Mouse (Mus musculus): ENCODE results near the gene Foxp2.

The Foxp2 gene

DNA sequence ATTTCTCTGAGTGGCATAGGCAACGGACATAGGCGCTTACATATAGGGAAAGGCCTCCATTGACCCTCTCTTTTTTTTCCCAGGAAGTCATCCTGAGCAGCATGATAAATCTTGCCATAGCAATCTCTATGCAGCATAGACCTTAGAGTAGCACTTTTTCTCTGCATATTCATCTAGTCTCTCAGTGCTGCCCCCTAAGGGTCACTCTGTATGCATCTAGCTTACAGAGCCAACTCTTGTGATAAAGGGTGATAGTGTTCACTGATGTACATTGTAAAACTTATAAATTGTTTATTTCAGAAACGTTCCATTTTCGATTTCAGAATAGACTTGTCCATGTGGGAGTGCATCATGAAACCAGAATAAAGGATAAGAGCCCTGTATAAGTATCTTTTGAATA is 454.7 kb downstream of the Foxp2 start:
- DNase-seq (ENCODE audit: extremely low read depth, low read depth, low spot score): no peak

DNA sequence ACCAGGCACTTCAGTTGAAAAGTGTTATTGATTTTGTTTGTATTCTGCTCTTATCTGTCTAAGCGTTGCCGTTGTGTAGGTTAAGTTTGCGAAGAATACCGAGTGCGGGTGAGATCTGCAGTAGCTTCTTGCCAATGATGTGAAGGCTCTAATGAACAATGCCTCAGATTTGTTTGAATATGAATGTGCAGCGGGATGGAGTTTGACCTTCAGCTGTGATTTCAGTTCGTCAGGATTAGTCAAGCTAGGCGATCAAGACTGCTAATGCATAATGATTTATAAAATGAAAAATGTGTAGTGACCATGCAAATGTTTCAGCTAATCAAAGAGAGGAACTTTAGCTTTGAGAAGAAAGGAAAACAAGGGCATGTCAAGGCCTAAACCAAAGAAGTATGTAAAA is 469.1 kb downstream of the Foxp2 start:
- DNase-seq (ENCODE audit: extremely low read depth, low read depth, low spot score): no peak

DNA sequence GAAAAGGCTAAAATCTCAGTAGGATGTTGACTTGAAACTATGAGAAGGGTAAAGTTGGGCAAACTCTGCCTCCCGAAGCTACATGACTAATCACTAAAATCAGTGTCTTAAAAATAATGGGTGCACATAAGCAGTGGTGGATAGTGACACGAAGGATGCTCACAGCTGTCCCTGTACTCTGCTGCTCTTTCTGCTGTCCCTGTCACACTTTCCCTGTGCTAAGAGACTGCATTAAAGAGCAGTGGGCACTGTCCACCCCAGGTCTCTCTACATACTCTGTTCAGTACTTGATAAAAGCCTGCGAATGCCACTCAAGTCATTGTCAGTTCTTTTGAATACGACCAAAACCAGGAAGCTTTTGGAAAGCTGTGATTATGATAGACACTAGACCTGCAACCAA is 469.7 kb downstream of the Foxp2 start:
- DNase-seq (ENCODE audit: extremely low read depth, low read depth, low spot score): no peak

DNA sequence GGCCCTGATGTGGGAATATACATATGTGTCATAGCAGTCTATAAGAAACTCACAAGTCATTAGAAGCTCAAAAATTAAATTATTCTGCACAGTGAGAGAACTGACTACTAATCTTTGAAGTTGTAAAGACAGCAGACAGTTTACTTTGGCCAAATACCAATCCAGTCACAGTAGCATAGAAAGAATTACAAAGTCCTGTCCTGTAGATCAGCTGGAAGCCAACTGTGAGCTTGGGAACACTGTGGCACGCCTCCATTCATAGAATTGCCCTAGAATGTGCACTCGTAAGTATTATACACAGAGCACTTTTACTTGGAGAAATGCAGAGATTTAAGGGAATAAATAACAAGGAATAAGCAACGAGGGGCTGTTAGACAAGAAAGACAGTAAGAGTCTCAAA is 472.5 kb downstream of the Foxp2 start:
- no peak for DNase-seq (ENCODE audit: extremely low read depth, low read depth, low spot score)

GRCm38 (mm10) chr6:15378261-15378660 is 477.1 kb downstream of the Foxp2 start:
- no peak for DNase-seq (ENCODE audit: extremely low read depth, low read depth, low spot score)

- no peak for DNase-seq (ENCODE audit: extremely low read depth, low read depth, low spot score)
Measured at GRCm38 (mm10) chr6:15396462-15396861, 495.3 kb downstream of the Foxp2 start.

DNA sequence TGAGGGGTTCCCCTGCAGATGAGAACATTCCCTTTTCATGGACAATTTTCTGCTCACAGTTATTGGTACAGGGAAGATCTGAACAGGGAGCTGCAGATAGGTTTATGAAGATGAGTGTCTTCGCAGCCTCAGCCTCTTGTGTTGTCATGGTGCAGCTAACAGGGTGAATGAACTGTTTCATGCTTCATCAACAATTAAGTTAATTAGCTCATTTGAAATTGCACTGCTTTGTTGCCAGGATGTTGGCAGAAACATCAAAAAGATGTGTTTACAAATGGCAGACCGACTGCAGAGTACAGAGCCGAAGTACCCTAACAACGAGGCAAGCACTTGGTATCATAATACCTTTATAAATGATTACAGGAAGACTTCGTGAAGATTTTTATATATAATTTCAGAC is 496.3 kb downstream of the Foxp2 start:
- no peak for DNase-seq (ENCODE audit: extremely low read depth, low read depth, low spot score)

DNA sequence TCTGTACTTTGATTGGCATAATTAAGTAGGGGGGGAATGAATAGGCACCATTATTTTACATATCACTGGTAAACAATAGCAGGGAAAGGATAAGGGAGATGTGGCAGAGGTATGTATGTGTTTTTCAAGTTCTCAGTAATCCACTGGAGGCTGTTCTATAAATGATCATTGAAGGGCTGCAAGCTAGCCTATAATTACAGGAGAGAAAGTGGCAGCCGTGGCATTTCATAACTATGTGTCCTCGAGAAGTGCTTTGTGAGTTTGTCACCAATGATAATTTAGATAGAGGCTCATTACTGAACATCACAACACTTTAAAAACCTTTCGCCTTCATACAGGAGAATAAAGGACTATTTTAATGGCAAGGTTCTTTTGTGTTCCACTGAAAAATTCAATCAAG is 500.0 kb downstream of the Foxp2 start:
- DNase-seq (ENCODE audit: extremely low read depth, low read depth, low spot score): no peak

- DNase-seq (ENCODE audit: extremely low read depth, low read depth, low spot score): no peak
Measured at GRCm38 (mm10) chr6:15402026-15402425, 500.9 kb downstream of the Foxp2 start.

DNA sequence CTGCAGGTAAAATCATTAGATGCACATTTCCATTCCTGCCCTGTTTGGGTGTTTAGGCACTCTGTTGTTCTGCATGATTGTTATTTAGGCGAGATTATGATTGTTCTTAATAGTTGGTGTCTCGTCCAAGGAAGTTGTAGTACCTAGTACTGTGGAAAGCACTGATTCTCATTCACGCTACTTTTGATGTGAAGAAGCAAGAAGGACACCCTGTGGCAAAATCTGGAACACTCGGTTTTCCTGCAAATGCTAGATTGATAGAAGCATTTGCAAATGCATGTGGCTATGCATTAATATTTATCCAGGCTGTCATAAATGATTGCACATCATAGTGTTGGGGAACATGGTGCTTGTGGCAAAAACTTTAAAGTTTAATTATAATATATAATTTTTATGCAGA is 514.0 kb downstream of the Foxp2 start:
- DNase-seq (ENCODE audit: extremely low read depth, low read depth, low spot score): no peak

DNA sequence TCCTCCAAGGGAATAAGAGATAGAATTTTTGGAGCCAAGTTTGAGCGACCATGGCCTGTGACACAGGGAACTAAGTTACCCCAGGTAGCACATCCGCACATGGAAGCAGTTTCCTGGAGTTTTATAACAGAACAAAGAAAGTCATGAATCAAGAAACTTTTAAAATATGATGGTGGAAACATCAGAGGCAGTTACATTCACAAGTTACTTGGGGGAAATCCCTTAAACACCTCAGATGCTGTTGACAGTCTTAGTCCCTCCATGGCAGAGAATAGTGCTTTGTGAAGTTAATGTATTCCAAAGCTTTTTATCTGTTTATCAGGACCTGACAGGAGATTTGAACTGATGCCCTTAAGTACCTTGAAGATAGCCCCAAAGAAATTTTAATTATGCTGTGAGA is 558.6 kb downstream of the Foxp2 start:
- no peak for DNase-seq (ENCODE audit: extremely low read depth, low read depth, low spot score)

DNA sequence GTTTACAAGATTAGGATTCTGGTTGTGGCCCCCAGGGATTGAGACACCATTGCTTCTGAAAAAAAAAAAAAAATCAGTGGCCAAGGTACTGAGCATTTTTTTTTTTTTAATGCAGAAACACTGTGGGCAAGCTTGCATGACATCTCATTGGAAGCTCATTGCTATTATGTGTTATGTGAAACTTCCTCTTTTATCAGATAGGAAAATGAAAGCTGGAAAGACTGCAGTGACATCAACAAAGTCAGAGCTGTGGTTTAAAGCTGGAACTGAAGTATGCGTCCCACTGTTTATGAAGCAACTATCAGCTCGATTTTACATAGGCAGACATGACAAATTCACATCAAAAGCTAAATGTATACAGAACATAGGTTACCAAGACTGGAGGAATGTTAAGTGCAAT is 562.2 kb downstream of the Foxp2 start:
- DNase-seq (ENCODE audit: extremely low read depth, low read depth, low spot score): no peak

DNA sequence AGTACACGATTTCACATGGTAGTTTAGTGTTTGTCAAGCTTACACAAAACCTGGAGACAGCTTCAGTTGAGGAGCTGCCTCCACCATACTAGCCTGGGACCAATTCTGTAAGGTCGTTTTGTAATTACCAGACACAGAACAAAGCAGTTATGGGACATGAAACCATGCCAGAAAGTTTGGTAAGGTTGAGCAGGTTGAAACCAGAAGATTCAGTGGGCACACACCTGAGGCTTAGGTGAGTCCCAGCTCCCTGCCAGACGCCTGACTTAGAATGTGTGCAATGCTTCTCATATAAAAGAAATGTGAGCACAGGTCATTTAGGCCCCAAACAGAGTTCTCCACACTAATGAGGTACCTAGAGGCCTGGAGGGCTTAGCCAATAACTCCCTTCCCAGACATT is 564.3 kb downstream of the Foxp2 start:
- DNase-seq (ENCODE audit: extremely low read depth, low read depth, low spot score): peak; percentile 62

GRCm38 (mm10) chr6:15466634-15467033 is 565.5 kb downstream of the Foxp2 start:
- DNase-seq (ENCODE audit: extremely low read depth, low read depth, low spot score): no peak

GRCm38 (mm10) chr6:15486909-15487308 is 585.8 kb downstream of the Foxp2 start:
- no peak for DNase-seq (ENCODE audit: extremely low read depth, low read depth, low spot score)

Measured in fat pad, adult 2 months (tissue).